Mouse (Mus musculus) forebrain, postnatal 0 days (tissue): Measurements from ENCODE around the gene Smyd3. TPM values are rescaled to one million over a fixed set of nuclear protein-coding genes. Genes with fewer than 3 reads are reported as not detected.

ENCODE experiments used
- ATAC-seq: fragments of 200-750 bp; cut with Nextera tagmentation; 2 replicates; pipeline ENCODE4 v1.8.0; 2017; ENCODE audit warnings: mild to moderate bottlenecking, moderate library complexity
- DNase-seq: peaks from one replicate; pipeline ENCODE4 v3.0.0-alpha.2; 2015
- H3K27ac ChIP-seq: fragments of 300-500 bp; sonication (generic); 2 replicates; pipeline ENCODE4 v1.5.1; 2014; ENCODE audit warnings: low read depth, mild to moderate bottlenecking, antibody characterized with exemption, low read length, moderate library complexity, mixed read lengths
- H3K27me3 ChIP-seq: fragments of 300-500 bp; sonication (generic); 2 replicates; pipeline ENCODE4 v1.6.1; 2014; ENCODE audit warnings: mild to moderate bottlenecking, low read length, mixed read lengths; ENCODE audit not compliant: insufficient read depth
- H3K36me3 ChIP-seq: fragments of 300-500 bp; sonication (generic); 2 replicates; pipeline ENCODE4 v1.6.1; 2014; ENCODE audit warnings: mild to moderate bottlenecking, moderate library complexity; ENCODE audit not compliant: insufficient read depth
- H3K4me1 ChIP-seq: fragments of 300-500 bp; sonication (generic); 2 replicates; pipeline ENCODE4 v1.6.1; 2014; ENCODE audit warnings: antibody characterized with exemption; ENCODE audit not compliant: insufficient read depth
- H3K4me2 ChIP-seq: fragments of 300-500 bp; sonication (generic); 2 replicates; pipeline ENCODE4 v1.6.1; 2014; ENCODE audit warnings: low read depth, mild to moderate bottlenecking, moderate library complexity
- H3K4me3 ChIP-seq: fragments of 300-500 bp; sonication (generic); 2 replicates; pipeline ENCODE4 v1.5.1; 2014; ENCODE audit warnings: low read depth, low read length, mixed read lengths
- H3K9ac ChIP-seq: fragments of 300-500 bp; sonication (generic); 2 replicates; pipeline ENCODE4 v1.6.1; 2014; ENCODE audit warnings: mild to moderate bottlenecking
- H3K9me3 ChIP-seq: fragments of 300-500 bp; sonication (generic); 2 replicates; pipeline ENCODE4 v1.6.1; 2016; ENCODE audit warnings: low read length
- CTCF ChIP-seq: sonication (generic); IDR thresholded peaks from 2 replicates; pipeline ENCODE4 v1.5.1; 2016; ENCODE audit warnings: antibody characterized with exemption, control low read depth, low read depth
- WGBS: fragments of 180-500 bp; shearing (Covaris S2); extraction: QIAGEN DNeasy Blood & Tissue Kit; methylation state at CpG from one replicate; pipeline ENCODE4 v1.1.7; 2014; 5-methylcytosine and 5-hydroxymethylcytosine counted together
- polyA plus RNA-seq: library from polyadenylated mRNA; unstranded; fragments of >200 nt; fragmentation: Nextera tagmentation; extraction: Ambion mirVana; gene quantifications from 2 replicates; pipeline ENCODE4 v1.2.1, GENCODE M21; 2015
- total RNA-seq: library from RNA; depleted of rRNA; stranded (reverse); fragments of >200 nt; gene quantifications from 2 replicates; pipeline ENCODE4 v1.2.3, GENCODE M21; 2014

Smyd3 gene
- total and polyA plus RNA-seq, 2 experiments from 2014 or later, result 19.0 to 27.6 TPM

GRCm38 (mm10) chr1:179499257-179499656 is 18.6 kb downstream of the Smyd3 start:
- no peak for TF ChIP-seq CTCF
- ATAC-seq (no peak), DNase-seq (no peak)
- Histone ChIP-seq H3K4me3 (no peak overlapping the region), H3K36me3 (no peaks in the 10 kb centered on the region), H3K4me2 (no peak overlapping the region), H3K27ac (no peak overlapping the region), H3K9ac (no peak overlapping the region), H3K9me3 (no peaks in the 10 kb centered on the region), H3K4me1 (no peaks in the 10 kb centered on the region), H3K27me3 (no peaks in the 10 kb centered on the region)
- WGBS, result 92% methylated on average over 3 of the region's 3 CpGs

GRCm38 (mm10) chr1:179492908-179493307 is 24.9 kb downstream of the Smyd3 start:
- Histone ChIP-seq H3K36me3 (no peaks in the 10 kb centered on the region), H3K27me3 (no peaks in the 10 kb centered on the region), H3K9ac (no peak overlapping the region), H3K27ac (no peak overlapping the region), H3K4me3 (no peak overlapping the region), H3K4me2 (no peak overlapping the region), H3K9me3 (no peaks in the 10 kb centered on the region), H3K4me1 (no peaks in the 10 kb centered on the region)
- WGBS, result 88% methylated on average over 5 of the region's 5 CpGs
- DNase-seq, result no peak
- no peak for ATAC-seq
- no peak for TF ChIP-seq CTCF

DNA sequence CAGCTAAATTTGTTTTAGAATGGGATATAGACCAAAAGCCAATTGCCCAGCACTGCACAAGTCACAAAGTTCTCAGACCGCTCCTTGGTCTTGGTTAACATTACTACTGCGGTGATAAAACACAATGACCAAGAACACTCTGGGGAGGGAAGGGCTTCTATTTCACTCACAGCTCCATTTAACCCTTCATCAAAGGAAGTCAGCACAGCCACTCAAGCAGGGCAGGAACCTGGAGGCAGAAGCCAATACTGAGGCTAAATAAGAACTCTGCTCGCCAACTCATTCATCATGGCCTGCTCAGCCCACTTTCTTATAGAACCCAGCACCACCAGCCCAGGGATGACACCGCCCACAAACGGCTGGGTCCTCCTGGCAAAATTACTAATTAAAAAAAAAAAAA is 29.3 kb downstream of the Smyd3 start:
- Histone ChIP-seq H3K9me3 (no peaks in the 10 kb centered on the region), H3K4me2 (no peak overlapping the region), H3K4me3 (no peak overlapping the region), H3K36me3 (no peaks in the 10 kb centered on the region), H3K9ac (no peak overlapping the region), H3K27ac (no peak overlapping the region), H3K4me1 (no peaks in the 10 kb centered on the region), H3K27me3 (no peaks in the 10 kb centered on the region)
- no peak for DNase-seq
- WGBS, result 92% methylated on average over 5 of the region's 5 CpGs
- TF ChIP-seq CTCF, result no peak
- ATAC-seq, result no peak

GRCm38 (mm10) chr1:179487990-179488389 is 29.9 kb downstream of the Smyd3 start:
- Histone ChIP-seq H3K27me3 (no peaks in the 10 kb centered on the region), H3K9ac (no peak overlapping the region), H3K4me1 (no peaks in the 10 kb centered on the region), H3K27ac (no peak overlapping the region), H3K4me3 (no peak overlapping the region), H3K9me3 (no peaks in the 10 kb centered on the region), H3K36me3 (no peaks in the 10 kb centered on the region), H3K4me2 (no peak overlapping the region)
- DNase-seq (no peak), ATAC-seq (no peak)
- TF ChIP-seq CTCF, result no peak
- WGBS, result 65% methylated on average over 5 of the region's 5 CpGs

GRCm38 (mm10) chr1:179487238-179487637 is 30.6 kb downstream of the Smyd3 start:
- Histone ChIP-seq H3K4me2 (no peak overlapping the region), H3K36me3 (no peaks in the 10 kb centered on the region)

DNA sequence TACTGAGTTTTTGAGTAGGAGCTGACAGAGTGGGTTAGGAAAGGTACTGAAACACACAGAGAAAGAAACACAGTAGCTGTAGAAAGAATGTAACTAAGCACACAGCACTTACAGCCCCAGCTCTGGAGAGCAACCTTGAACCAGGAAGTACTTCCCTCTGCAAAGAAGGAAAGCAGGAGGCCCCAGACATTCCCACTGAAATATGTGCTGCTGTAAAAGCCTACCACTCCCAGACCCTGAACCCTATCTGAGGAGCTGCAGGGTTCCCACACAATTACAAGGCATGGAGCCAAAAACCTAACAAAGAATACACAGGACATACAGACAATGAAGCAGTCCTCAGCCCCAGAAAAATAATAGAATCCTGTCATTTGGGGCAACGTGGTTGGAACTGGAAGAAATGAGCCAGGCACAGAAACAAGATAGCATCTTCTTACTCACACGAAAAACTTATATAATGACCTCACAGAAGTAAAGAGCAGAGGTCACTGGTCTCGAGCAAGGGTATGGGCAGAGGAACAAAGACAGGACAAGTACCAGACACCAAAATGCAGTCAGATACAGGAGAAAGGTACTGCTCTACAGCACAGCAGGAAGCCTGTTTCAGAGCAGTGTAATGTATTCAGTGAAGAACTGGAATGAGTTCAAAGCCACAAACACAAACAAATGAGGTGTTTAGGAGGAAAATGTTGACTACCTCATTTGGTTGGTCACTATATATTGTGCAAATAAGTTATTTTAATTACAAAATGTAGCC is 31.9 kb downstream of the Smyd3 start:
- Histone ChIP-seq H3K4me2 (no peak overlapping the region), H3K27me3 (no peaks in the 10 kb centered on the region), H3K9me3 (no peaks in the 10 kb centered on the region), H3K9ac (no peak overlapping the region), H3K4me1 (no peaks in the 10 kb centered on the region), H3K27ac (no peak overlapping the region), H3K36me3 (no peaks in the 10 kb centered on the region), H3K4me3 (no peak overlapping the region)
- ATAC-seq (no peak), DNase-seq (no peak)
- WGBS, result 13% methylated on average over 3 of the region's 3 CpGs
- no peak for TF ChIP-seq CTCF

More at GRCm38 (mm10) chr1:179487238-179487637, 30.6 kb downstream of the Smyd3 start:
- Histone ChIP-seq H3K4me3 (no peak overlapping the region), H3K27ac (no peak overlapping the region), H3K4me1 (no peaks in the 10 kb centered on the region), H3K9ac (no peak overlapping the region), H3K9me3 (no peaks in the 10 kb centered on the region), H3K27me3 (no peaks in the 10 kb centered on the region)
- DNase-seq (no peak), ATAC-seq (no peak)
- no peak for TF ChIP-seq CTCF
- 75% methylated on average over 2 of the region's 2 CpGs for WGBS

GRCm38 (mm10) chr1:179480862-179481261 is 37.0 kb downstream of the Smyd3 start:
- ATAC-seq (no peak), DNase-seq (no peak)
- no peak for TF ChIP-seq CTCF
- Histone ChIP-seq H3K9ac (no peak overlapping the region), H3K9me3 (no peaks in the 10 kb centered on the region), H3K27ac (no peak overlapping the region), H3K36me3 (no peaks in the 10 kb centered on the region), H3K27me3 (no peaks in the 10 kb centered on the region), H3K4me3 (no peak overlapping the region), H3K4me2 (no peak overlapping the region), H3K4me1 (no peaks in the 10 kb centered on the region)
- 86% methylated on average over 4 of the region's 4 CpGs for WGBS
